Mouse (Mus musculus) A20 (cell line): Measurements from ENCODE around the gene Exoc6b.

ENCODE experiments used
- DNase-seq: peaks from one replicate; pipeline ENCODE4 v3.0.0-alpha.2; 2011; ENCODE audit warnings: low read depth, low spot score

Exoc6b gene

DNA sequence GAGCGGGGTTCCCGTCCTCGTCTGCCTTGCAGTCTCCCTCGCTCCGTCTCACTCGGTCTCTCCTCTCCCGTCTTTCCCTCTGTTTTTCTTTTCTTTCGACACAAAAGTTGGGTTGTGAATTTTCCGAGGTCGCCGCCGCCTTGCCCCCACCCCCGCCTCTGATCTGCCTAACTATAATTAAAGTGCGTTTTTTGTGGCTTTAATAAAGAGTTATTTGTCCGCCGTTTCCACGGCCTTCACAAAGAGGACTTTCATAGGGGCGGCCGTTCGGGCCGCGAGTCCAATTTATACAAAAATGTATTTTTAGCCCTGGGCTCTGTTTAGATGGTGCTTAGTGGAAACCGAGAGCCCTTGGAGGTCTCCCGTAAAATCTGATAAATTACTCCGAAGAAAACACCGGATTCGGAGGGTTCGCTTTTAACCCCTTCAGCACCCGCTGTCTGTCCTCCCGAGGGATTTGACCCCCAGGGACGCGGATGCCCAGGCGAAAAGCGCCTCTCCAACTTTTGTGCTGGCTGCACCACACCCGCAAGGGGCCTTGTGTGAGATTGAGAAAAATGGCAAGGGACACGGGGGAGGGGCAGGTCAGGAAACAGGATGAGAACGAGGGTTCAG lies 483.5 kb downstream of the Exoc6b start:
- DNase-seq = no peak

DNA sequence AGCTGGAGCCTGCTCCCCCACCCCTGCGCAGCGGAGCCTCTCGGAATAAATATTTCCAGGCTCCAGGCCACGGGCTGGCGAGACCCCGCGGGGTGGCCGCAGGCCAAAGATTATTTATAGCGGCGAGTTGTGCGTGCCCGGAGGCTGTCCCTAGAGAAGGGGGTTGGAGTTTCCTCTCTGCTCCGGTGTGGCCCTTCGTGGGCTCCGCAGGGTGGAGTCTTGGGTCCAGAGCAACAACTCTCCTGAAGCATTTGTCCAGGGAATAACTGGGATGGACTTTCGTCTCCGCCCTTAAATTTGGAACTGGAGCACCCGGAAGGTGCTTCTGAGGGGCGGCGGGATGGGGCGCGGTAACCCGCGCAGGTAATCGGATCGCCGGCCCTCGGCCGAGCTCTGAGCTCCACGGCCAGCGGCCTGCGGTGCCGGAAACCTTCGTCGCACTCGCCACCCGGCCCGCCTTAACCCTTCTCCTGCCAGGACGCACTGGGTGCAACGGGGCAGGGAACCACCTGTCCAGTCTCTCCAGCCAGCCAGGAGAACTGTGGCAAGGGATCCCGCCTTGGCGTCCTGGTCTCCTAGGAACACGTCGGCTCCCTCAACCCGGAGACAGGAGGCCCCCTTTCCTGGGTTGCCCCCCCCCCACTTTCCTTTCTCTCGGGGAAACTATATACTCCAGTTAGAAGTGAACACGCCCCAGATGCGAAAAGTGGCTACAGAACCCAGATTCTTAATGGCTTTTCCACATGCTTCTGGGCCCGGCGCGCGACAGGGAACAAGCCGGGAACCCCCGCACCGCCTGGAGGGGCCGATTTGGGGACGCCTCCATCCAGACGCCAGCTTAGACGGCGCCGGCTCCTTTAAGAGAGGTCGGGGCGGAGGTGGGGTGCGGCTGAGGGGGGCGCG lies 484.3 kb downstream of the Exoc6b start:
- DNase-seq = no peak

DNA sequence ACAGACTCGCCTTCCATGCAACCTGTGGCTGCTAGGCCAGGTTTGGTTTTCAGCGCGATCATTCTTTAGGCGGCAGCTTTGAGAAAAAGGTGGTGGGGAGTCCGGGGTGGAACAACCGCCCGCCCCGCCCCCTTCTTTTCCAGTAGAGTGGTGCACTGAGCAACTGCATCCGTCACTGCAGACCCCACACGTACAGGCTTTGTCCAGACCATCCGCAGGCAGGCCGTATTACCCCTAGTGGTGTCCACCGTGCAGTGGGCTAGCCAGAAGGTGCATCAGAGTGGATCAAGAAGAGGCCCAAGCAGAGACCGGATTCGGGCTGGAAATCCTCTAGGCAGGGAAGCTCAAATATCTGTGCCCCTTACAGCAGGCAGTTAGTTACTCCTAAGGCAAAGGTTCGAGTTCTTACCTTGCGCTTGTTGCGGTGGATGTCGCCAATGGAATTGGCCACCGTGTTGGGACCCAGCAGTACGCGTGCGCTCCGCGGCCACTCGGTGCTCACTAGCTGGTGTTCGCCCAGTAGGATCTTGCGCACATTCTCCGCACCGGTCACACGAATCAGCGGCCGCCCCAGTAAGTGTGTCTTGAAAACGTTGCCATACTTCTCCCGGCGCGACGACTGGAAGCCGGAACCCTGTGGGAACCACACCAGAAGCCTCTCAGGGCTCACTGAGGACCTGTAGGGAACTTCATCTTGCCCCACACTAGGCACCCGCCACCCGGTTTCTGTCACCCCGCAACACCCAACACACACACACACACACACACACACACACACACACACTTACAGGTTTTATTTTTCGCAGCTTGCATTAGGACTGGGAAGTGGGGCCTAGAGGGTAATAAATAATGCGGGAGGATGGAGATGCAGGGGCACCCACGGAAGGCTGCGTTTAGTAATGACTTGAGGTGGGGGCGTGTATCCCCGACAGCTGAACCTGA lies 485.2 kb downstream of the Exoc6b start:
- DNase-seq = no peak

DNA sequence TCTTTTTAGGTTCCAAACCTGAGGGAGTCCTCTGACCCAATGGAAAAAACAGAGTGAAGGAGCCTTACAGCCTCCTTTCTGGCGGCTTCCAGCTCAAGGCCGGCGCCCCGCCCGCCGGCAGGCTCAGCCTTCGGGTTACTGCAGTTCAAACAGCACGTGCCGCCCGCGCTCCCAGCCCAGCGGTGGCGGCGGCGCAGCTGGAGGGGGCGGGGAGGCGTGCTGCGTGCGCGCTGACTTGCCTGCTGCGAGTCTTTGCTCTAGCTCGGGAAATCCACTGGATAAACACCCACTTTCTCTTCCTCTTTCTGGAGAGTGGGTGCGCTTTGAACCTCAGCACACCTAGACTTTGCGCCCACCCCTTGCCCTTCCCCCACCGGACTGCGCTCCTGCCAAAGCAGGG lies 485.9 kb downstream of the Exoc6b start:
- peak; percentile 67 for DNase-seq

DNA sequence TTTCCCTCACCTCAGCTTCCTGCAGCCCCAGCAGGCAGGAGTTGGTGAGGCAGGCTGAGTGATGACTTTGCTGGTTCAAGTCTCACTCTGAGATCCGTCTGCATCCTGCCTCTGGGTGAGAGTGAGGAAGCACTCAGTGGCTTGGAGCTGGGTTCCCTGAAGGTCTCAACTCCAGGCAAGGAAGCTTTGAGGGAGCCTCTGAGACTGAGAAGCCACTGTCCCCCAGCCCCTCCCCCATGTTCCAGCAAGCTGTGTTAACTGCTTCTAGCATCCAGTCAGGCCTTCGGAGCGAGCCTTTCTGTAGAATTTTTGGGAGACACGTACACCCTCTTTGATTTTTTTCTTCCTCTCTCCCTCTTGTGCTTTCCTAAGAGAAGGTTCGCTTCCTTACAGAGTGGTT lies 486.5 kb downstream of the Exoc6b start:
- no peak for DNase-seq

DNA sequence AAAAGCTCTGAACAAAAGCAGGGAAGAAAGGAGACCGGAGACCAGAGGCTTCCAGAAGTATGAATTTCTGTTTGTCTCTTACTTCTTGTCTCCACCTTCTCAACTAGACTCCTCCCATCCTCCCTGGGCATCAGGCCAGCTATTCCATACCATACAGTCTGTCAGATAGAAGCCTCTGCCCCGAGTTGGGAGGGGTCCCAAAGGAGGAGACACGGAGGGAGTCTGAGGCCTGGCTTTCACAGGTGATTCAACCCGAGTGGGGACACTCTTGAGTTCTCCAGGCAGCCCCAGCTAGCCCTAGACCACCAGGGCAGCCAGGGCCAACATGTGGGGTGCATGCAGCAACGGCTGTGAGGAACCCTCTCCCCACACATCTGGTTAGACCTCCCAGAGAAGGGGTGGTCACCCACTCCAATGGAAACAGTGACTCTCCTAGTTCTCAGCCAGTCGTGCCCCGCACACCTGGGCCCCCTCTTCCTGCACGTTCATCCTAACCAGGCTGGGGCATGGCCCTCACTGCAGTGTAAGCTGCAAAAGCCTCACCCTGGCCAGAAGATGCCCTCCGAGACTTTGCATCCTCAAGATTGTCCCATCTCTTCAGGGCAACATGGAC lies 487.4 kb downstream of the Exoc6b start:
- no peak for DNase-seq

DNA sequence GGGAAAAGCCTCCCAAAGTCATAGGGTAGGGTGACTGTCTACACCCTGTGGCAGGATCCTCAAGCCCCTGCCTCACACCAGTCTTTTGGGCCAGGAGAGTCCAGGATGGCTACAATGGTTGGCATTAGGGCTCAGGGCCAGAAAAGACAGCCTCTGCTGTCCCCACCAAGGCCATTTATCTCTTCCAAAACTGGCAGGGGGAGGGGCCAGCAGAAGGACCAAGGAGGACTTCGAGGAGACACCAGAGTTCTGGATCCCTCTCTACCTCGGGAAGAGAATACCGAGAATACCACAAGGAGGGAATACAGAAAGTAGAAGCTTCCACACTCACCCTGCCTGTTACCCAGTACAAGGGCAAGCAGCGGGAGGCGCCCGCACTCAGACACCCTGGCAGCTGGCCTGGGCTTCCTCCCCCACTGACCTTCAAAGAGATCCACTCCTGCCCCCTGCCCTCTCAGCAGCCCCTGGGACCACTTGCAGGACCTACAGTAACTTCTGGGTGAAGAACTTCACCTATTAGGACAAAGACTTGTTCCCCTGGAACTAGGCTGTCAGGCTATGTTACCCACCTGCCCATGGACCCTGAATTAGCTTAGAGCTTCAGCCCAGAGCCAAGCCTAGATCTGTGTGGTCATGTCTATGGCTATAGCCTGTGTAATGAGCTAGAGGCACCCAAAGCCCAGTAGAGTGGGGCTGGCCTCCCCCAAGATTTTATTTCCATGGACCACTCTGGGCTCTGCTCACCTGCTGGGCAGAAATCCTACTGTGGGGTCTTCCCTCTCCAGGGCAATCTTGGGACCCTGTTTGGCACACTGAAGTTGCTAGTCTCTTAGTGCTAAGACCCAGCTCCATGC lies 488.1 kb downstream of the Exoc6b start:
- no peak for DNase-seq

DNA sequence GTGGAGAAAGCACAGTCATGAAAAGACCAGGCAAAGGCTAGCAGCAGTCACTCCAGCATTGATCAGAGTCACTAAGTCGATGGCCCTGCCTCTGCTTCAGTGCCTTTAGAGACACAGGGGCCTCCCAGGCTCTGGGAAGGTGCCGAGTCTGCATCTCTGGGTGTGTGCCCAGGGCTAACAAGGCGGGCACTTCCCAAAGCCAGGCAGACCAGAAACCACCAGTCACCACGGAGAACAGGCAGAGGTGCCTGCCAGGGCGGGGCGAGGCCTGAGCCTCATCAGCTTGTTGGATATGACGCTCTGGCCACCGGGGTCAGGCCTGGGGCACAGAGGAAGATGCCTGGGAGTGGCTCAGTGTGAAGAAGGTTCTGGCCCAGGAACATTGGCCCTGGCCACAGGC lies 489.8 kb downstream of the Exoc6b start:
- DNase-seq = no peak

DNA sequence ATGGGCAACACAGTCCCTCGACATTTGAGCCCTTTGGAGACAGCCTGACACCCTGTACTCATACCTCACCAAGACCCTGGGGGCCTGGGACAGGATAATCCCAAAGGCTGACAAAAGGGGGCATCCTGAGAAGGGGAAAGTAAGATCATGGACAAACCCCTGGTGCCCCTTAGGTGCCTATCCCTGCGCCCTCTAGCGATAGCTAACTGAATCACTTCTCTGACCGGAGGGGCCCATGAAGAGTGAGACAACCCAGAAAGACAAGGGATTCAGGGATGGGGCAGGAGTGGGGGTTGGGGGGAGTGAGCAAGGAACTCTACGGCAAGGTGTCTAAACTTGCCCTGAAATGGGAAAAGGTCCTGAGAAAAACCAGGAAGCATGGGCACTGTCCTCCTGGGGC lies 490.4 kb downstream of the Exoc6b start:
- peak; percentile 10 for DNase-seq

DNA sequence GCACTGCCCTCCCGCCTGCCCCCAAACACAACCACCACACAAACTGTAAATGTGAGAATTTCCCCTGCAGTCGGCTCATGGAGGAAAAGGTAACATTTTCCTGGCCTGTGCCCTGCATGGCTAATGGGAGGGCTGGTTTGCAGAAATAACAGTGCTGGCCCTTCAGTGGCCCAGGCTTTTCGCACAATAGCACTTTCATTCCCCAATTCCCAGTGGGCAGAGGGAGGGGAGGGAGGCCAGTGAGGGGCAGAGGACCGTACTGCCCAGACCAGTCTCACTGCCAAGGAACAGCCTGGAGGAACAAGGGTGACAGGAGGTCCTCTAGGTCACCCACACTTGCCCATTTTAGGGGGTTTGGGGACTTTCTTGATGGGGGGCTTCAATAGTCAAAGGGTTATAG lies 491.4 kb downstream of the Exoc6b start:
- no peak for DNase-seq

DNA sequence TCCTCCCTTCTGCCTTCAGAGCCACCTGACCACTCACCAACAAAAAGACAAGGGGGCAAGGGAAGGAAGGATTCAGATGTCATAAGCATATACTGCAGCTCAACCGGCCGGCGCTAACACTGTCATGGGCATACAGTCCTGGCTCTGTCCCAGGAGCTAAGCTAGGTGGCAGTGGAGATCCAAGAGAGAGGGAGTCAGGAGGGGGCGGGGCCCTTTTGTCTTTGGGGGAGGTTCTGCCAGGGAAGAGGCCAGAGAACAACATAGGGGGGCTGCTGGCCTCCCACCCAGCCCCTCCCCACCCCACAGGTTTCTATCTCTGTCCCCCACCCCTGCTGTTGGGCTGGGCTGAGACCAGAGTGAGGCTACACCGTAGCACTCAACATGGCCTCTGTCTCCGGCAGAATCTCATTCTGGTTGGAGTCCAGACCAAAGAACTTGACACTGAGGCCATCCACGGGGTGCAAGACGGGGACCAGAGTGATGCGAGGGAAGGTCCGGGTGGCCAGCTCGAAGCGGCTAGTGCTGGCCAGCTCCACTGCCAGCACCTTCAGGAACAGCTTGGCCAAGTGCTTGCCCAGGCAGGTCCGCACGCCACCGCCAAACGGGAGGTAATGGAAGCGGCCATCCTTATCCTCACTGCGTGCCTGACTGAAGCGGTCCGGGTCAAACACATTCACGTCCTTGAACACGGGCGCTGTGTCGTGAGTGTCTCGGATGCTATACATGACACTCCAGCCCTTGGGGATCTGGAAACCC lies 495.2 kb downstream of the Exoc6b start:
- DNase-seq = no peak

DNA sequence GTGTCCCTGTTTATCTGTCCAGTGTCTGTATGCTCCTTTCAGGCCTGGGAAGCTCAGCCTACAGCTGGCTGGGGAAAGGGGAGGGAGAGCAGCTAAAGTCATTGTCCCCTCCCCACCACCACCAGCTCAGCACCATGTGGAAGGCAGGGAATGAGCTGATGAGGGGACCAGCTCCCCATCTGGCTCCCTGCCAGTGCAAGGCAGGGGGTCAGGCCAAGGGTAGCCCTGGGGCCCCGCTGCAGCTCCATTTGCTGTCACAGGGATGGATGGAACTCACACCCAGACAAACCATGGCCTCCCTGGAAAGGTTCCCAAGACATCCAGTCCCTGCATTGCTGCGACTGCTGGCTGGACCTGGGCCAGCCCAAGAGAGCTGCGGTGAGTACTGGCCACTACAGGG lies 499.3 kb downstream of the Exoc6b start:
- DNase-seq = no peak

DNA sequence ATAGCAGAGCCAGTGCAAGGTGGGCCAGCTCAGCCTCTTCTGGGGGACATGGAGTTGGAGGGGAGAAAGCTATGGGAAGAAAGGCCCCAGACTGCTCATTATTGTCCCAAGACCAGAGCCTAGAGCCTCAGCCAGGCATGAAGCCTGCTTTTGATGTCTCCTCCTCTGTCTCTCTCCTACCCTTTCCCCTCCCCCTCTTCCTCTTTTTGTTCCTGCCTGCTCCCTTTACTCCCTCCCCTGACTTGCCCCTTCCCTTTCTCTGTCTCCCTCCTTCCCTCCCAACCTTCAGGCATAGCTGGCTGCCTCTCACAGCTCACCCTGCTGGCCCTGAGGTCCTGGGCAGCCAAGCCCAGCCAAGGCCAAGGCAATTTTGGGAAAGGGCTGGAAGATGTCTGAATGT lies 499.7 kb downstream of the Exoc6b start:
- DNase-seq = no peak

DNA sequence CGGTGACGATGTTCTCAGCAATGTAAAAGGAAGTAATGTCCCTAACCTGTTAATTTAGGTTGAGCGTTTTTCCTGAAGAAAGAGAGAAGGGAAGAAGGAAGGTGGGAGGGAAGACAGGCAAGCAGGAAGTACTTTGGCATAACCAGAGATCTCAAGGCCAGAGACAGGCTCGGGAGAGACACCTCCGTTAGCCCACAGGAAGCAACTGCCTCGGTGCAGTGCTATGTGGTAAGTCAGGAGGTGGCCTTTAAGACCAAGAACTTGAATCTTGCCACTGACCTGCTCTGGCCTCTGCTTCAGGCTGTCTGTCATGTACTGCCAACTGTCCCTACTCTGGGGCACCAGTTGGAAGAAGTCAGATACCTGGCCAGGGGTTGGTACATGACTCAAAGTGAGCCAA lies 500.4 kb downstream of the Exoc6b start:
- DNase-seq = no peak
